21 mouse cellular contexts compared by ENCODE assay signal in the genomic region with DNA sequence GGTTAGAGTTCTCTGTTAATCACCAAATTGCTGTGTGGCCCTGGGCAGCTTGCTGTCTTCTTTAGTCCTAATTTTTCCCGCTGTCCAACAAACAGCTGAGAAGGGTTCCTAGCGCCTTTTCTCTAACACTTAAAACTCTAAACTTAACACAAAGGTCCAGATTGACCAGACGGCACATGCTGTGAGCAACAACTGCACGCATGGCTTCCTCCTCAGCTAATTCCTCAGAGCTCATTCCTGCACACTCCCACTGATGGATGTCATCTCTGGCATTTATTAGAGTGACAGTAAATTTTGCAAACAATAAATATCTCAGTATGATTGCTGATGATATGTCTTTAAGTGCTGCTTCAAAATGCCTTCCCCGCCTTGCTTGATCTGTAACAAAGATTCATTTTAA.
DNase-seq lines count a peak whose midpoint lies in the region; ATAC-seq and TF ChIP-seq lines count a peak whose summit lies in the region.
"Had no signal": no experiment of that assay in that cellular context is flagged by ENCODE, and none has a peak within 500 bp of the region (broad histone marks: within the 10 kb centered on the region; RNA-seq: fewer than 3 reads in every experiment).

No protein-coding gene starts in this region.

- no peaks in the 10 kb centered on the region for H3K27me3 ChIP-seq in lung, embryonic 16.5 days (ENCODE audit: control insufficient read depth, insufficient read depth, low read depth, low read length)
- H3K27me3 ChIP-seq in heart, embryonic 11.5 days (ENCODE audit: control insufficient read depth, insufficient read depth, low read length) = no peaks in the 10 kb centered on the region
- H3K27me3 ChIP-seq: embryonic facial prominence, embryonic 15.5 days; heart, embryonic 15.5 days; hindbrain, embryonic 13.5 days had no signal

- WGBS in lung, embryonic 16.5 days = 52% methylated on average over 5 of the region's 5 CpGs
- WGBS in heart, embryonic 11.5 days (ENCODE audit: insufficient replicate concordance) = 81% methylated on average over 5 of the region's 5 CpGs

- TF ChIP-seq CTCF in layer of hippocampus, adult 2 months (conservative IDR thresholded peaks at IDR 0.05) = no peak

- no peak overlapping the region for H3K4me2 ChIP-seq in lung, embryonic 16.5 days (ENCODE audit: low read depth, low read length)
- H3K4me2 ChIP-seq in heart, embryonic 11.5 days = no peak overlapping the region
- H3K4me2 ChIP-seq: embryonic facial prominence, embryonic 15.5 days; heart, embryonic 15.5 days; hindbrain, embryonic 13.5 days had no signal

- no peaks in the 10 kb centered on the region for H3K36me3 ChIP-seq in lung, embryonic 16.5 days (ENCODE audit: control insufficient read depth, insufficient read depth, low read length)
- H3K36me3 ChIP-seq in heart, embryonic 11.5 days (ENCODE audit: control insufficient read depth, insufficient read depth, low read length) = no peaks in the 10 kb centered on the region
- H3K36me3 ChIP-seq: embryonic facial prominence, embryonic 15.5 days; forebrain, embryonic 10.5 days; heart, embryonic 15.5 days; hindbrain, embryonic 13.5 days had no signal

- peak; percentile 14 for DNase-seq in kidney, adult 9 months
- no peak for DNase-seq in kidney, adult 8-10 months
- DNase-seq in layer of hippocampus, adult 2 months (ENCODE audit: low spot score in 2 of 2) = no peak
- DNase-seq in layer of hippocampus, adult 9-10 months (ENCODE audit: low spot score) = no peak
- no peak for DNase-seq in lung, adult 18-20 months
- DNase-seq in mesoderm, embryonic 11.5 days (ENCODE audit: low read depth, low spot score) = peak; percentile 16
- DNase-seq: adrenal gland, postnatal 10 days; cerebellum, adult 11 months; cerebellum, adult 8-10 months; embryo, embryonic 11 days; gastrocnemius, postnatal 36 days; heart, adult 11 months; heart, postnatal 14 days had no signal

- H3K4me1 ChIP-seq in lung, embryonic 16.5 days (replicated peaks; ENCODE audit: control insufficient read depth, insufficient read depth, low read length) = no peaks in the 10 kb centered on the region
- H3K4me1 ChIP-seq in heart, embryonic 11.5 days (ENCODE audit: control insufficient read depth, insufficient read depth, low read length) = no peaks in the 10 kb centered on the region
- H3K4me1 ChIP-seq: embryonic facial prominence, embryonic 15.5 days; hindbrain, embryonic 13.5 days had no signal

- peak; percentile 69 for ATAC-seq in lung, embryonic 16.5 days (ENCODE audit: low read depth)
- no peak for ATAC-seq in heart, embryonic 11.5 days (replicated peaks; ENCODE audit: insufficient number of reproducible peaks, low FRiP score, low TSS enrichment)
- ATAC-seq: forebrain, embryonic 14.5 days had no signal

- H3K27ac ChIP-seq in layer of hippocampus, adult 2 months = 0 out of 2 replicates have a peak overlapping the region, but pooled peaks have one; percentile 6
- no peak overlapping the region for H3K27ac ChIP-seq in lung, embryonic 16.5 days (ENCODE audit: low read length)
- no peak overlapping the region for H3K27ac ChIP-seq in heart, embryonic 11.5 days (ENCODE audit: low read depth, low read length)
- H3K27ac ChIP-seq: embryonic facial prominence, embryonic 15.5 days; forebrain, embryonic 10.5 days; heart, embryonic 15.5 days; hindbrain, embryonic 13.5 days had no signal

- H3K9ac ChIP-seq in lung, embryonic 16.5 days (ENCODE audit: low read length) = no peak overlapping the region
- no peak overlapping the region for H3K9ac ChIP-seq in heart, embryonic 11.5 days (ENCODE audit: low read depth, low read length)
- H3K9ac ChIP-seq: embryonic facial prominence, embryonic 15.5 days; heart, embryonic 15.5 days; hindbrain, embryonic 13.5 days had no signal

- H3K9me3 ChIP-seq in lung, embryonic 16.5 days (ENCODE audit: control insufficient read depth, low read length) = no peaks in the 10 kb centered on the region
- no peaks in the 10 kb centered on the region for H3K9me3 ChIP-seq in heart, embryonic 11.5 days (replicated peaks; ENCODE audit: control insufficient read depth, low read length)
- H3K9me3 ChIP-seq: embryonic facial prominence, embryonic 15.5 days; forebrain, embryonic 10.5 days; heart, embryonic 15.5 days; hindbrain, embryonic 13.5 days had no signal

- H3K4me3 ChIP-seq in layer of hippocampus, adult 2 months = no peak overlapping the region
- no peak overlapping the region for H3K4me3 ChIP-seq in lung, embryonic 16.5 days (ENCODE audit: low read length)
- no peak overlapping the region for H3K4me3 ChIP-seq in heart, embryonic 11.5 days (ENCODE audit: low read depth, low read length)
- H3K4me3 ChIP-seq: embryonic facial prominence, embryonic 15.5 days; erythroblast, embryonic 14.5 days; forebrain, embryonic 10.5 days; heart, embryonic 15.5 days; hindbrain, embryonic 13.5 days had no signal

Comparison
In these comparisons a context has a peak if more than half of its experiments do, and no peak if none do; other contexts are left out.
1. DNase-seq: peak in kidney, adult 9 months (single experiment) and mesoderm, embryonic 11.5 days (single experiment); none in kidney, adult 8-10 months (0 of 2), layer of hippocampus, adult 2 months (0 of 2), layer of hippocampus, adult 9-10 months (single experiment) and lung, adult 18-20 months (0 of 2).